Mouse (Mus musculus) adrenal gland, postnatal 0 days (tissue): Measurements from ENCODE around the gene Mpnd. TPM values are rescaled to one million over a fixed set of nuclear protein-coding genes. Genes with fewer than 3 reads are reported as not detected.

Experiments used
- polyA plus RNA-seq: library from polyadenylated mRNA; unstranded; fragments of >200 nt; fragmentation: Nextera tagmentation; extraction: Ambion mirVana; gene quantifications from 2 replicates; pipeline ENCODE4 v1.2.1, GENCODE M21; 2015

The Mpnd gene
- 70.3 and 75.4 TPM in 2 replicates for polyA plus RNA-seq

GRCm38 (mm10) chr17:56005415-56006061 is at the start of gene Mpnd, which contains the start of gene Stap2:
Mpnd (plus strand) TSS chr17:56005711.
Stap2 (minus strand) TSS chr17:56005584.

GRCm38 (mm10) chr17:55958918-55959728 is 46.4 kb upstream of the Mpnd start, which contains the start of gene Yju2:
Yju2 (plus strand) TSS chr17:55959099.

GRCm38 (mm10) chr17:55969966-55970891 is 35.3 kb upstream of the Mpnd start, which contains the start of gene Shd:
Shd (plus strand) TSS chr17:55970467.

GRCm38 (mm10) chr17:55986030-55986961 is 19.2 kb upstream of the Mpnd start, which contains the start of gene Fsd1:
Fsd1 (plus strand) TSS chr17:55986509.

GRCm38 (mm10) chr17:56036176-56036900 is 30.8 kb downstream of the Mpnd start, which contains the start of gene Sh3gl1:
Sh3gl1 (minus strand) TSS chr17:56036635.

GRCm38 (mm10) chr17:56040030-56040856 is 34.7 kb downstream of the Mpnd start, which contains the start of gene Chaf1a:
Chaf1a (plus strand) TSS chr17:56040439.

Other genes starting within 250 kb of the Mpnd start
- 8.9 and 11.5 TPM in 2 replicates for gene Zfp119a, start 126.8 kb upstream of the Mpnd start, polyA plus RNA-seq
- gene Zfp959, start 113.6 kb upstream of the Mpnd start, polyA plus RNA-seq, result 8.4 and 8.9 TPM in 2 replicates
- gene Zfp119b, start 56.2 kb upstream of the Mpnd start, polyA plus RNA-seq, result 7.0 and 12.4 TPM in 2 replicates
- 2.4 and 3.5 TPM in 2 replicates for gene Ebi3, start 53.1 kb upstream of the Mpnd start, polyA plus RNA-seq
- 14.2 and 14.9 TPM in 2 replicates for gene Yju2, start 46.6 kb upstream of the Mpnd start, polyA plus RNA-seq
- gene Shd, start 35.2 kb upstream of the Mpnd start, polyA plus RNA-seq, result 8.4 and 15.4 TPM in 2 replicates
- 7.7 and 25.6 TPM in 2 replicates for gene Fsd1, start 19.2 kb upstream of the Mpnd start, polyA plus RNA-seq
- gene Stap2, start 127 bp upstream of the Mpnd start, polyA plus RNA-seq, result 5.5 and 7.1 TPM in 2 replicates
- gene Sh3gl1, start 30.9 kb downstream of the Mpnd start, polyA plus RNA-seq, result 79.6 and 91.6 TPM in 2 replicates
- gene Chaf1a, start 34.7 kb downstream of the Mpnd start, polyA plus RNA-seq, result 7.3 and 8.5 TPM in 2 replicates
- gene Ubxn6, start 69.3 kb downstream of the Mpnd start, polyA plus RNA-seq, result 73.6 and 77.1 TPM in 2 replicates
- 46.2 and 64.5 TPM in 2 replicates for gene Hdgfl2, start 73.9 kb downstream of the Mpnd start, polyA plus RNA-seq
- 0.09 and 0.21 TPM in 2 replicates for gene Plin4, start 104.1 kb downstream of the Mpnd start, polyA plus RNA-seq
- gene Plin5, start 111.9 kb downstream of the Mpnd start, polyA plus RNA-seq, result 5.7 and 12.9 TPM in 2 replicates
- 17.9 and 20.3 TPM in 2 replicates for gene Lrg1, start 116.3 kb downstream of the Mpnd start, polyA plus RNA-seq
- gene Sema6b, start 134.6 kb downstream of the Mpnd start, polyA plus RNA-seq, result 1.5 and 1.6 TPM in 2 replicates
- gene Tnfaip8l1, start 156.8 kb downstream of the Mpnd start, polyA plus RNA-seq, result 4.6 and 6.2 TPM in 2 replicates
- 93.6 and 111 TPM in 2 replicates for gene Mydgf, start 178.2 kb downstream of the Mpnd start, polyA plus RNA-seq
- gene Dpp9, start 213.2 kb downstream of the Mpnd start, polyA plus RNA-seq, result 13.6 and 15.4 TPM in 2 replicates